Mouse (Mus musculus) mature B cell (primary cell): ENCODE measurements around the gene Map4k5.

Source experiments
- in situ Hi-C: fragments of 300-500 bp; cut with MboI; formaldehyde crosslinking; loops from 2 replicates; pipeline ENCODE4 v1.14.3; 2019

Gene Map4k5

DNA sequence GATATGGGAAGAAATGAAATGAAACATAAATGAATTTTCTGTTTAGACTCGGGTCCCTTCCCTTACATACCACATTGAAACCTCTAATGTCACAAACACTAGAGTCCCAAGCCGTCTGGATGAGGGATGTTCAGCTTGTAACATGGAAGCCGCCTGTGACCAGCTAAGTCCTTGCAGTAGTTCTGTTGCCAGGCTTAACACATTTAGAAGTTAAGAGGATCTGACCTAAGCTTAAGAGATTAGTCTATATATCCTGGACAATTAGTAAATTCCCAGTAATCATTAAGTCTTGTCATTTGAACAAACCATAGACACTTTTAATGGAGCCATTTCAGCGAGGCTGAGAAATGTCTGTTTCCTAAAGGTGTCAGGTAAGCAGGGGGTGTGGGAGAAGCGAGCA is 137.0 kb downstream of the Map4k5 start:
- in situ Hi-C loops, result loop anchor here (10.0 kb wide), 1 partner anchor 139 kb away; the partner anchor contains the start of genes Atl1 and Map4k5

- in situ Hi-C loops, result loop anchor here (10.0 kb wide), 1 partner anchor 141 kb away; the partner anchor contains the start of genes Atl1 and Map4k5
Measured at GRCm38 (mm10) chr12:69753936-69754335, 139.1 kb downstream of the Map4k5 start.
